Mouse (Mus musculus) testis, postnatal 14 days (tissue): Measurements from ENCODE around the gene Cptp.

Experiments used
- DNase-seq: peaks from one replicate; pipeline ENCODE4 v3.0.0; 2021; ENCODE audit warnings: low spot score

The Cptp gene

GRCm38 (mm10) chr4:155887674-155888073, 18.4 kb upstream of the Cptp start:
- no peak for DNase-seq

GRCm38 (mm10) chr4:155886330-155886729, 17.1 kb upstream of the Cptp start:
- DNase-seq, result no peak

DNA sequence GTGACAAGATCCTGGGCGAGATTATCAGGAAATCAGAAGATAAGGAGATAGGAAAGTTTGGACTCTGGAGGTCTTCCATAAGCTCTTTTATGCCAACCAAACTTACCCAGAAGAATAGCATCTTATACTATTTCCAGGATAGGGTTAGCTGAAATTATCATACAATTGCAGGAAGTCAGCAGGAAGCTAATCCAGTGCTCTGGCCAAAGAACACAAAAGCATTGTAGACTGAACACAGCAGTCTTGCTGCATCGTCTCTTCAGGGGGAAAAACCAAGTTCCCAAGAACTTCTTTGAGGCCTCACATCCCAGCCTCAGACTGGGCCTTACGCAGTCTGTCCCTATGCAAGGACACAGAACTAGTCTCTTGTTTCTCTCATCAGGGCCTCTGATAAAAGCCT, 14.3 kb upstream of the Cptp start:
- no peak for DNase-seq

GRCm38 (mm10) chr4:155871404-155871803, 2.2 kb upstream of the Cptp start:
- no peak for DNase-seq

GRCm38 (mm10) chr4:155868614-155869298, 484 bp downstream of the Cptp start:
- DNase-seq, result no peak

GRCm38 (mm10) chr4:155863001-155863400, 6.2 kb downstream of the Cptp start, which contains the start of gene Tas1r3:
Gene Tas1r3, minus strand, starts transcription at chr4:155863362.
- no peak for DNase-seq

GRCm38 (mm10) chr4:155861787-155862186, 7.5 kb downstream of the Cptp start:
- no peak for DNase-seq

GRCm38 (mm10) chr4:155859318-155859717, 9.9 kb downstream of the Cptp start:
- DNase-seq, result peak; percentile 71

DNA sequence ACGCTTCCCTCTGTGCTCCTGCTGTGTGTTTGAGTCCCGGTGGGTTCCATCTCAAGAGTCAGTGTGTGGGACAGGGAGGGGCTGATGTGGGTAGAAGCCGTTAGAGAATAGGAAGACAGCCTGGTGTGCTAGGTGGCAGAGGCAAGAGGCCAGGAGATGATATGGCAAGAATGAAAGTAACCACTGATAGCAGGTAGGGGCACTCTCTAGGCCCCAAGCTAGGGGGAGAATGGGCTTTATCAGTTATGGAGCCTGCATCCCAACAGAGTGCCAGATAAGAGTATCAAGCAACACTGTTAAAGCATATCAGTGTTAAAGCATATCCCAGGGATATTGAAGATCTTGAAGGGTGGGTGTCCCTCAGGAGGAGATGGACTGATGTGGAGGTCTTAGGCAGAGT, 12.4 kb downstream of the Cptp start:
- no peak for DNase-seq

DNA sequence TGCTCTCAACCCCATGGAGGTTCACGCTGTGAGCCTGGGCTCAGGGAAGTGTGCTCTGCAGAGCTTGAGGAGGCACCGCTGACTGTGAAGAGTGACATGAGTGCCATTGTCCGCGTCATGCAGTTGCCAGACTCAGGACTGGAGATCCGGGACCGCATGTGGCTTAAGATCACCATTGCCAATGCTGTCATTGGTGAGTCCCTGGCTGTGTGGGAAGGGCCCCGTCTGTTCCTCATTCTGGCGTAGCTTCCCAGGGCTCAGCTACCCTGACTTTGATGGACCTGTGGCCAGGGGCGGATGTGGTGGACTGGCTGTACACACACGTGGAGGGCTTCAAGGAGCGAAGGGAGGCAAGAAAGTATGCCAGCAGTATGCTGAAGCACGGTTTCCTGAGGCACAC, 13.2 kb downstream of the Cptp start:
- no peak for DNase-seq

DNA sequence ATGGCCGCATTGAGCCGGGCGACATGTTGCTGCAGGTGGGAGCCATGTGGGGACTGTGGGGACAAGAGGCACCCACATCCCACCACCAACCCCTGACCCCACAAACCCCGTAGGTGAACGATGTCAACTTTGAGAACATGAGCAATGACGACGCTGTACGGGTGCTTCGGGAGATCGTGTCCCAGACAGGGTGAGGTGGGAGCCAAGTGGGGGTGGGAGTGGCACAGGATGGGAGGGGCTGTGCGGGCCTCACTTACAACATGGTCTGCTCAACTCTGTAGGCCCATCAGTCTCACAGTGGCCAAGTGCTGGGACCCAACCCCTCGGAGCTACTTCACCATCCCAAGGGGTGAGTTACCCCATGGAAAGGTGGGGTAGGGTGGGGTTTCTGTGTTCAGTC, 14.2 kb downstream of the Cptp start:
- no peak for DNase-seq

- no peak for DNase-seq
Measured at GRCm38 (mm10) chr4:155853421-155853820, 15.8 kb downstream of the Cptp start.

DNA sequence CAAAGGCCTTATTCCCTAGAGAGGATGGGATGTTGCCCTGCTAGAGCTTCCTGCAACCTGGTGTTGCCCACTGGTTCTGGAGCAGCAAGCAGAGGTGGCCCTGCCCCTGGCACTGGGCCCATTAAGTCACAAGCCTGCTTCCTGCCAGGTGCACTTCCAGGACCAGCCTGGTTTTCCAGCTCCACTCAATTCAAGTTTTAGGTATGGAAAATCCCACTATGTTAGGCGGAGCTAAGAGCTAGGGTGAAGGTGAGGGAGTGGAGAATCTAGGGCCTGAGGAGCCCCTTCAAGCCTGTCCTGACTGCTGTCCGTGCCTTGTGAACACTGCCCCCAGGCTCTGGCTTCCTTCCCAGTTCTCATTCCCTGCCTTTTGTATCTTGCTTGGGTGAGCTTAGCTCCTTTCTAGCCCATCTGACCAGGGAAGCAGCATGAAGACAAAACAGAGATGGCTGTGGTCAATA, 17.3 kb downstream of the Cptp start:
- DNase-seq, result no peak

- DNase-seq, result no peak
Measured at GRCm38 (mm10) chr4:155851368-155851767, 17.9 kb downstream of the Cptp start.

- no peak for DNase-seq
Measured at GRCm38 (mm10) chr4:155849792-155850451, 19.3 kb downstream of the Cptp start.

DNA sequence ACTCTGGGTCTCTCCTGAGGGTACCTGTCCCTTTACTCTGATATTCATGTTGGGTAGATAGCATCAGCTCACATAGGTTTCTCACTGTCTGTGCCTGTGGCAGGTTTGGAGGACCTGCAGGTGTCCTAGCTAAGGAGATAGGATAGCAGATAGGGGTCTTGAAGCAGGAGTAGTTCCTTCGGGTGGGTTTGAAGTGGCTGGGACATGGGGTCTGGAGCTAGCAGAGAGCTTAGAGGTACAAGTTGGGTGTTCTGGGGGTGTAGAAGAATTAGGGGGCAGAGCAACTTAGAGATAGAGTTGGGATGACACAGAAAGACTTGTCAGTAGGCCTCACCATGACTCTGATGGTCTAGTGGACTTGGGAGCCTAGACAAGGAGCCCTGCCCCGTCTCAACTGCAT, 19.8 kb downstream of the Cptp start:
- no peak for DNase-seq

DNA sequence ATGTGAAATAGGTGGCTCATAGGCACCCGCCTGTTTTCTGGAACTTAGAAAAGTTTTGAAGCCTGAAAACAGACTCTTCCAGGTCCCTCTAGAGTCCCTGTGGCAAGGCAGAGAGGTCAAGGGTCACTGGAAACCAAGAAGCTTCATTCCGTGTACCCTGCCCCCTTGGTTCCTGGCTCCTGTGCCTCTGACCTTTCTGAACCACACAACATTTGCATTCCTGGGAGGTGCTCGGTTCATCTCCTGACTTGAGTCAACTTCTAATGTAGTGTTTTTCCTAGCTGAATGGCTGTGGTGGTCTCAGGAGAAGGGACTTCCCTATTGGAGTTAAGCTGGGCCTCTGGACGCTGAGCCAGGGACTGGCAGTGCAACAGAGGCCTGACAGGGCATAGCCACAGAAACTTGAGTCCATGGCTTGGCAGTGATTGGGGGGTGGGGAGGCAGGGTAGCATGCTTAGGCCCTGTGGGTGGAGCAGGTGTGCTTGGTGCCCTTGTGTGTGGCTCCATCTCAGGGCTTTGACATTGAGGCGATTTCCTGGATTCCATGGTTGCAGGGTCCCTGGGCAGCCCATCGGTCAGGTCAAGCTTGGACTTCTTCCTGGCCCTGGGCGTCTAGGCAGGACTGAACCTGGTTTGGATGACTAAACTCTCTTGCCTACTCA, 20.7 kb downstream of the Cptp start:
- DNase-seq, result no peak

GRCm38 (mm10) chr4:155847591-155848352, 21.5 kb downstream of the Cptp start:
- DNase-seq, result peak; percentile 63

DNA sequence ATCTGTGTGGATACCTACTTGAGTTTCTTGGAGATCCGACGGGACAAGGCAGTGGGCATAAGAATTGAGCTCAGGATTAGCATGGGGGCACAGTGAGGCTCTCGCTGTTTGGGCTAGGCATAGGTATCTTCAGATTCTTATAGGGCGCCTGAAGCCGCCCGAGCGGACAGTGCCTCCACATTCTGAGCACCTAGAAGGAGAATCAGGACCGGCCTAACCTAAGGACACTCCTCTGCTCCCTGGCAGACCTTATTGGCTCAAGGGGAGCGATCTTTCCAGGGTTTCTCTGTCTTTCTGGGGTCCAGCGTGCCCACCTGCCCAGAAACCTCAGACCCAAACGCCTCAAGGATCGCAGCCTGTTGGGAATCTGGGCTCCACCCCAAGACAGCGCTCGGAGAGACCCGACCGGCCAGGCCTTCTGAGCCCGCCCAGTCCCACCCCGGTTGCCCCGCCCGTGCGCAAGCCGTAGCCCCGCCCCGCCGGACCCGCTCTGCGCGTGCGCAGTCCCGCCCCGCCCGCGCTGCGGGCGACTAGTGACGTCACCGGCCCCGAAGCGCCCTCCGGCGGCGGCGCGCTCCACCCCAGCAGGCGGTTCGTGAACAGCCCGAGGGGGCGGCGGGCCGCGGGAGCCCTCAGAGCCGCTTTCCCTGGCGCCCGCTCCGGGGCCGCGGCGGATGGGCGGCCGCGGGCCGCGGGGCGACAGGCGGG, 22.2 kb downstream of the Cptp start, which contains the start of gene Dvl1:
Gene Dvl1, plus strand, starts transcription at position 532 of the 708 bp plus-strand sequence.
- DNase-seq, result peak; percentile 92

- DNase-seq, result no peak
Measured at GRCm38 (mm10) chr4:155843231-155843630, 26.0 kb downstream of the Cptp start.

GRCm38 (mm10) chr4:155841651-155842270, 27.5 kb downstream of the Cptp start:
- DNase-seq, result no peak
